Mouse (Mus musculus) embryonic fibroblast, embryonic 13.5 days (primary cell): ENCODE results near the gene Ucp2. TPM values are rescaled to one million over a fixed set of nuclear protein-coding genes. Genes with fewer than 3 reads are reported as not detected.

Experiments
- H3K27ac ChIP-seq: 2 replicates; pipeline ENCODE4 v1.5.1; 2012; ENCODE audit warnings: low read length, control low read depth, inconsistent platforms; ENCODE audit not compliant: insufficient read depth
- H3K4me1 ChIP-seq: 2 replicates; pipeline ENCODE4 v1.6.1; 2011; ENCODE audit warnings: low read length; ENCODE audit not compliant: control insufficient read depth, insufficient read depth
- H3K4me3 ChIP-seq: 2 replicates; pipeline ENCODE4 v1.5.1; 2011; ENCODE audit warnings: mild to moderate bottlenecking, control low read depth, low read length; ENCODE audit not compliant: insufficient read depth
- CTCF ChIP-seq: IDR thresholded peaks from 2 replicates; pipeline ENCODE4 v1.5.1; 2011; ENCODE audit warnings: mild to moderate bottlenecking, control low read depth, low read length, moderate library complexity, borderline replicate concordance; ENCODE audit not compliant: insufficient read depth
- POLR2A ChIP-seq: IDR thresholded peaks from 2 replicates; pipeline ENCODE4 v1.6.1; 2011; ENCODE audit warnings: low read depth, mild to moderate bottlenecking, control low read depth, low read length, moderate library complexity
- polyA plus RNA-seq: library from polyadenylated mRNA; stranded (reverse); fragments of >200 nt; gene quantifications from 2 replicates; pipeline ENCODE4 v1.2.4, GENCODE M21; 2011; ENCODE audit warnings: low read depth; ENCODE audit not compliant: missing spikeins, insufficient read length

Gene Ucp2
- 11.4 and 20.1 TPM in 2 replicates for polyA plus RNA-seq

DNA sequence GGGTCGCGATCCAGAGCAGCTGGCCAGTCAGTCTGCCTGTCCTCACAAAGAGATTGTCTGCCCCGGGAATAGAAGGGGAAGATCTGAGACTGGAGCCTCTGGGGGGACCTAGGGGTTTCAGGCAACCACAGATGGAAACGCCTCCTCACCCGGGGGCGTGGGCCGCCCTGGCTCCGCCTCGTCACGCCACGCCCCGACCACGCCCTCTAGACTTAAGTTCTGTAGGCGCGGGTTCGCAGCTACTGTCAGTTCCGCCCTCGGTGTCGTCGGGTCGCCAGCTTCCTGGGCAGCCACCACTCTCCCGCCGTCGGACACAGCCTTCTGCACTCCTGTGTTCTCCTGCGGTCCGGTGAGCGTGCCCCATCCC is at the start of gene Ucp2:
TSS of gene Ucp2 (plus strand) at position 221 of the 367 bp plus-strand sequence.
- Histone ChIP-seq H3K4me3 (peak within 1 kb of the TSS; percentile 14), H3K4me1 (peaks cover 4% of the 10 kb centered on the region; the same call in 1 of the 2 replicates), H3K27ac (no peak within 1 kb of the TSS)
- TF ChIP-seq CTCF (no peak), POLR2A (peak; percentile 50)

DNA sequence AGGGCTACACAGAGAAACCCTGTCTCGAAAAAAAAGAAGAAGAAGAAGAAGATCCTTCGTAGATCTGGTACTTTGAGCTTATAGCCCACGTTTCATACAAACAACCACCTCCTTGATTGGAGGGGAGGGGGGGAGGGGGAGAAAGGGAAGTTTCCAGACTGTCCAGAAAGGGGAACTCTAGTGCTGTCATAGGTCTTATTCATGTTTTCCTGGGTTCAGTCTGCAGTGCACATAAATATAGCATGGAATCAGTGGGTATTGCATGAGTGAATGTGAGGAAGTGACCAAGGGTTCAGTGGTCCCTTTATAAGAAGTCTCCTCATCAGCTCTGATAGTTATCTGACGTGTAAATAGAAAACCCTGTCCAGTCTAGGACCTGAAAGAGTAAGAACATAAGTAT is 49.4 kb upstream of the Ucp2 start:
- Histone ChIP-seq H3K4me1 (no peaks in the 10 kb centered on the region), H3K4me3 (no peak overlapping the region), H3K27ac (no peak overlapping the region)
- no peak for TF ChIP-seq POLR2A
- no peak for TF ChIP-seq CTCF

DNA sequence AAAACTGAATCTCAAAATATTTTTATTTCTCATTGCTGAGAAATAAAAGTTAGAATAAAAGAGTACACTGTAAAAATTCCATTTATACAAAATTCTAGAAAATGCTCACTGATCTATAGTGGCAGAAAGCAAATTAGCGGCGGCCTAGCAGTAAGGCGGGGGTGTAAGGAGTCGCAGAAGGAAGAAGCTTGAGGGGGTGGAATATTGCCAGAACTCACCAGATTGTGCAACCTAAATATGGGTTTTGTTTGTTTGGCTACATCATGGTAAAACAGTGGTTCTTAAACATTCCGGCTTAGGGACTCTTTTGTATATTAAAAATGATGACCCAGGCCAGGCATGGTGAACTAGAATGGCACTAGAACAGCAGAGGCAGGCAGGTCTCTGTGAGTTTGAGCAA is 46.9 kb upstream of the Ucp2 start:
- no peak overlapping the region for H3K4me3 ChIP-seq
- TF ChIP-seq POLR2A: no peak
- no peak for TF ChIP-seq CTCF
- no peak overlapping the region for H3K27ac ChIP-seq
- no peaks in the 10 kb centered on the region for H3K4me1 ChIP-seq

DNA sequence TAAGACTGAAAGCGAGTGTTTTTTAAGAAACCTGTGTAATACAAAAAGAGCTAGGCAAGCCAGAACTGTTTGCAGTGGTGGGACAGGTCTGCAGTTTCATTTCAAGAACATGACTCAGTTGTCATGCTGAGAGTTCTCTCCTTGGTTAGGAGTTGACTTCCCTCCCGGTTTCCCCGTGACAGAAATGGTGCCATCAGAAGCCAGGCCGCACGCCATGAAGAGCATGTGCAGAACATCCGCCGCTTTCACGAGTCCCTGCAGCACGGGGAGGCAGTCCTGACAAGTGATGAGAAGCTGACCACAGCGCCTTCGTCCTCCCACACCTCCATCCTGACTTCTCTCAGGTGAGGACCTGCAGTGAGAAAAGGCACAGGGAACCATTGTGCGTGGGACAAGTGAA is 44.6 kb upstream of the Ucp2 start:
- Histone ChIP-seq H3K4me3 (no peak overlapping the region), H3K27ac (no peak overlapping the region), H3K4me1 (no peaks in the 10 kb centered on the region)
- TF ChIP-seq CTCF (no peak), POLR2A (no peak)

DNA sequence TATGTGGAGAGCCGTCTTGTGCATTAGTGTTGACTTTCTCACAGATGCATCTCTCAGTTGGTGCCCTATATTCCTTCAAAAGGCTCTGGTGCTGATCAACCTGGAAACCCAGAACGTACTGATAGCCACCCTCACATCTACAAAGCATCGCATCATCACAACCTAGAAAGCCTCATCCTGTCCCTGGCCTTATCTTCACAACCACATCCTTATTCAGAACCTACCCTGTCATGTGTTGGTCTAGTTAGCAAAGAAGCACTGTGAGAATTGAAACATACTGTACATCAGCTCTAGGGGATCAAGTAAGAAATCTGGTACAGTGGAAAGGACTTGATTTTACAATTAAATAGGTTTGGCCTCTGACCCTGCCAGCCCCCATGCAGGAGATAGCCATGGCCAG is 44.2 kb upstream of the Ucp2 start:
- H3K27ac ChIP-seq: no peak overlapping the region
- H3K4me1 ChIP-seq: no peaks in the 10 kb centered on the region
- TF ChIP-seq CTCF (no peak), POLR2A (no peak)
- H3K4me3 ChIP-seq: no peak overlapping the region

DNA sequence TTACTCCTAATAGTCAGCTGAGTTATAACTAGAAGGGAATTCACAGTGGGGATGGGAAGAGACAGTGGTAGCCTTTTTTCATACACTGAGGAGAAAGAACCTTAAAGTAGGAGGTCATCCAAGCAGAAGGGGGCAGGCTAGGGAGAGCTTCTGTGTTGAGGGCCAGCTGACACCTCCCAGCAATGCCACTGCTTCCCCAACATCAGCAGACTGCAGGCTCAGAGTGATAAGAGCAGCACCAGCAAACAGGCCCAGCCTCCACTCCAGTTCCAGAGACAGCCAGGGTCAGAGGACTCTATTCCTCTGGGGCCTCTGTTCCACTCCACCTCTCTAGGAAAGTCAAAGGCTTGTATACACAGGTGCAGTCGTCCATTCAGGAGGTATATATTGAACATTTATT is 35.0 kb upstream of the Ucp2 start:
- H3K27ac ChIP-seq: no peak overlapping the region
- no peak overlapping the region for H3K4me3 ChIP-seq
- H3K4me1 ChIP-seq: peaks cover 7% of the 10 kb centered on the region
- TF ChIP-seq CTCF (no peak), POLR2A (no peak)

DNA sequence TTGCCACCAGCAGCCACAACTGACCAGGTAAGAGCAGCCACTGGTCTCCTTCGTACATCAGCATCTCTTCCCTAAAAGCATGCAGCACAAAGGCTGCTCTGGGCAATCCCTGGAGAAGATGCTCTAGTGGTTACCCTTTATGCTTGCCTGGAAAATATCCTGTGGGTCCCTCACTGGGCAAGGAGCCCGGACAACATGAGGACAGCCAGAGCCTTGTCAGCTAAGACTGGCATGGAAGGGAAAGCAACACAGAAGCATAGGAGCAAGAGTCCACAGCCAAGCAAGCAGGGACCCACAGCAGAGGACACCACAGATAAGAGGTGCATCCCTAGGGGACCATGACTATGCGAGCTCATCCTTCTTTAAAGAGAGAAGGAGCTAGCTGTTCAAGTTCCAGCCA is 33.3 kb upstream of the Ucp2 start:
- H3K27ac ChIP-seq: no peak overlapping the region
- no peak overlapping the region for H3K4me3 ChIP-seq
- TF ChIP-seq POLR2A (no peak), CTCF (no peak)
- peaks cover 7% of the 10 kb centered on the region for H3K4me1 ChIP-seq

DNA sequence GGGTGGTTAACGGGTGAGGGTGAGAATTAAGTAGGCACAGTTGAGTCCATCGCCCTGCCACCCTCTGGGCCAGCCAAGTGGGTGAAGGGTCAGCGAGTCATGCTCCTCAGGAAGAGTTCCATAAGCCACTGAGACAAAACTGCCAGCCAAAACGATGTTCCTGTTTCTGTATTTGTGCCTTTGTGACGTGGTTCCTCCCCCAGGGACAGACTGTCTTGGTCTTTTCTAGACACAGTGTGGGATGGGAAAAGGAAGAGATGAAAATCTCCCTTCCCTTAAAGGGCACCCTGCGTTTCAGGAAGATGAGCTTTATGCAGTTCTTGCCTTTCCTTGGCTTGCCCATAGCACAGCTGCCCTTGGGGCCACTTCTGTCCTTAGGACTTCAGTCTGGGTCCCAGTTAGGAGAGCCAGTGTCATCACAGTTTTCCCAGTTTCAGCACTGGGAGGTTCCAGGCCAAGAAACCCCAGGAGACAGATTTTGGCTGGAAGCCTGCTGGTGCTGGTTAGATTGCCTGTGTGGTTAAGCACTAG is 31.5 kb upstream of the Ucp2 start:
- TF ChIP-seq CTCF: no peak
- TF ChIP-seq POLR2A: no peak
- H3K4me3 ChIP-seq: no peak overlapping the region

DNA sequence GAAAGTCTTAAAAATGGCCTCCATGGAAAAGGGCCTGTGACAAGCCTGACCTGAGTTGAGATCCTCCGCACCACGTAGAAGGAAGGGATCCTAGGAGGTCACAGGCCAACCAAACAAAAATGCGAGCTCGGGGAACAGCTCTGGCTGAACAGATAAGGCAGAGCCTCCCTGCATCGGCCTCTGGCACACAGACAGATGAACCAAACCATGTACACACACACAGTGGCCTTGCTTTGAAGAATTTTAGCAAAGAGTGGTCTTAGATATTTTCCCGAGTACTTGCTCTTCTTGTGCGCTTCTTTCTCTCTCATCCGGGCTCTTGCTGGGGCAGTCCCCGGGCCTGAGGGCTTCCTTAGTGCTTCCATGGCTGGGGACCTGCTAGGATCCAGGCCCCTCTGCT is 29.9 kb upstream of the Ucp2 start:
- no peak for TF ChIP-seq POLR2A
- no peak for TF ChIP-seq CTCF
- Histone ChIP-seq H3K27ac (no peak overlapping the region), H3K4me3 (no peak overlapping the region), H3K4me1 (peaks cover 7% of the 10 kb centered on the region)

More for the DNA sequence above, 31.5 kb upstream of the Ucp2 start:
- H3K4me1 ChIP-seq: peaks cover 7% of the 10 kb centered on the region
- no peak overlapping the region for H3K27ac ChIP-seq

DNA sequence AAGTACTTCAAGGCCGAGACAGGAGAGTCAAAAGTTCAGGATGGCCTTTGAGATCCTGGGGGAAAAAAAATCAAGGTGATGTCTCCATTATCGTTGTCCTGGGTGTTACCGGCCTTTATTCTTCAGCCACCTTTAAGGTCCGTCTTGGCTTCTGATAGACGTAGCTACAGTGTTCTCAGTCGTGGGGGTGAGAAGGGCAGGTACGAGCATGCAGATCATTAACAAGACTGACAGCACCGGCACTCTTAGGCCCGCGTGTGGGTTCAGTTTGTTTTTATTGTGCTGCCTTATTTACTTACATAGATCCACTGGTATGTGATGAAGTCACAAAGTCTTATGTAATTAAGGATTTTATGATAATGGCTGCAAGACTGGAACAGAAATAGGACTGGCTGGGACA is 29.4 kb upstream of the Ucp2 start:
- no peak overlapping the region for H3K4me3 ChIP-seq
- H3K27ac ChIP-seq: no peak overlapping the region
- peaks cover 7% of the 10 kb centered on the region for H3K4me1 ChIP-seq
- TF ChIP-seq CTCF (no peak), POLR2A (no peak)

DNA sequence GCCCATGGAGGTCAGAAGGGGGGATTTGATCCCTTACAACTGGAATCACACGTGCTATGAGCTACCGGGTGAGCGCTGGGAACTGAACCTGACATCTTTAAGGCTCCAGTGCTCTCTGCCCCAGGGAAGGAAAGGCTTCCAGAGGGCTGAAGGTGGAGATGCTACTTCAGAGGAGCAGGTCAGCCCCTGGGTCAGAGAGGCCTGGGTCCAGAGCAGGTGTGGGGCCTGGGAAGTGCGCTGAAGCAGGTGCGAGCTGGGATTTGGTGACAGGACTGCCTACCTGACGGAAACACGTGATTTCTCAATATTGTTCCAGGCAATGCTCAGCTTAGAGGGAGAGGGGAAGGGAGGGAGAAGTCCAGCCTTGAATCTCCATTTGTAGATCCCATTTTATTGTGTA is 28.9 kb upstream of the Ucp2 start:
- Histone ChIP-seq H3K4me3 (no peak overlapping the region), H3K4me1 (peaks cover 7% of the 10 kb centered on the region), H3K27ac (no peak overlapping the region)
- TF ChIP-seq CTCF (no peak), POLR2A (no peak)
